Mouse (Mus musculus): ENCODE data around the gene Scnn1g. TPM values are rescaled to one million over a fixed set of nuclear protein-coding genes. Genes with fewer than 3 reads are reported as not detected.
A peak's percentile ranks its signal among the peaks of the same experiment; 100 is the strongest.

Gene Scnn1g
- total and polyA plus RNA-seq, 2 experiments from 2014 or later = 0.04 to 3.3 TPM

GRCm38 (mm10) chr7:121707073-121707667 is 27.1 kb upstream of the Scnn1g start, which contains the start of gene Usp31:
Usp31 (minus strand) TSS chr7:121707253.
- Histone ChIP-seq H3K9ac (replicated peaks; ENCODE audit: low read depth, low read length) (peak within 1 kb of the TSS; percentile 50), H3K27ac (ENCODE audit: low read depth) (peak within 1 kb of the TSS; percentile 53), H3K36me3 (replicated peaks; ENCODE audit: control insufficient read depth, insufficient read depth, low read length) (no peaks in the 10 kb centered on the region), H3K4me1 (ENCODE audit: control insufficient read depth, insufficient read depth) (peaks cover 23% of the 10 kb centered on the region), H3K4me3 (ENCODE audit: low read depth, low read length) (peak within 1 kb of the TSS; percentile 74), H3K27me3 (ENCODE audit: control insufficient read depth, insufficient read depth, low read length) (peaks cover 9% of the 10 kb centered on the region), H3K4me2 (ENCODE audit: low read depth, low read length) (peak within 1 kb of the TSS; percentile 82), H3K9me3 (replicated peaks; ENCODE audit: control insufficient read depth, low read length) (no peaks in the 10 kb centered on the region)
- peak; percentile 99 for ATAC-seq (ENCODE audit: insufficient read depth, low read depth)
- peak; percentile 97 for DNase-seq (ENCODE audit: low spot score)
- TF ChIP-seq EP300 (IDR thresholded peaks at IDR 0.05; ENCODE audit: low read depth) (no peak), CTCF (IDR thresholded peaks at IDR 0.05; ENCODE audit: low read depth) (no peak)
- under 1% methylated on average over 65 of the region's 82 CpGs for WGBS

GRCm38 (mm10) chr7:121711171-121711570 is 23.1 kb upstream of the Scnn1g start:
- H3K4me3 ChIP-seq (ENCODE audit: low read depth, low read length) = no peak overlapping the region
- 40% methylated on average over 2 of the region's 2 CpGs for WGBS
- H3K4me2 ChIP-seq (ENCODE audit: low read depth, low read length) = no peak overlapping the region
- no peak overlapping the region for H3K27ac ChIP-seq (ENCODE audit: low read depth)
- H3K4me1 ChIP-seq (ENCODE audit: control insufficient read depth, insufficient read depth) = peaks cover 4% of the 10 kb centered on the region
- no peaks in the 10 kb centered on the region for H3K9me3 ChIP-seq (replicated peaks; ENCODE audit: control insufficient read depth, low read length)
- no peak overlapping the region for H3K9ac ChIP-seq (replicated peaks; ENCODE audit: low read depth, low read length)
- no peak for DNase-seq (ENCODE audit: low spot score)
- ATAC-seq (ENCODE audit: insufficient read depth, low read depth) = no peak
- TF ChIP-seq EP300 (IDR thresholded peaks at IDR 0.05; ENCODE audit: low read depth) = no peak
- no peaks in the 10 kb centered on the region for H3K36me3 ChIP-seq (replicated peaks; ENCODE audit: control insufficient read depth, insufficient read depth, low read length)
- H3K27me3 ChIP-seq (ENCODE audit: control insufficient read depth, insufficient read depth, low read length) = peaks cover 9% of the 10 kb centered on the region

- WGBS = 67% methylated on average over 7 of the region's 7 CpGs
- no peak overlapping the region for H3K9ac ChIP-seq (replicated peaks; ENCODE audit: low read depth, low read length)
- ATAC-seq (ENCODE audit: insufficient read depth, low read depth) = no peak
These were observed 17.2 kb upstream of the Scnn1g start for GRCm38 (mm10) chr7:121717031-121717430.

GRCm38 (mm10) chr7:121730225-121730624 is 4.1 kb upstream of the Scnn1g start:
- Histone ChIP-seq H3K9me3 (replicated peaks; ENCODE audit: control insufficient read depth, low read length) (no peaks in the 10 kb centered on the region), H3K27ac (ENCODE audit: low read depth) (no peak overlapping the region), H3K4me3 (ENCODE audit: low read depth, low read length) (no peak overlapping the region), H3K27me3 (ENCODE audit: control insufficient read depth, insufficient read depth, low read length) (peaks cover 15% of the 10 kb centered on the region), H3K4me1 (ENCODE audit: control insufficient read depth, insufficient read depth) (no peaks in the 10 kb centered on the region), H3K36me3 (replicated peaks; ENCODE audit: control insufficient read depth, insufficient read depth, low read length) (no peaks in the 10 kb centered on the region), H3K4me2 (ENCODE audit: low read depth, low read length) (no peak overlapping the region), H3K9ac (replicated peaks; ENCODE audit: low read depth, low read length) (no peak overlapping the region)
- DNase-seq (ENCODE audit: low spot score) (peak; percentile 52), ATAC-seq (ENCODE audit: insufficient read depth, low read depth) (no peak)
- WGBS = 9% methylated on average over 5 of the region's 5 CpGs
- TF ChIP-seq CTCF (IDR thresholded peaks at IDR 0.05; ENCODE audit: low read depth) (peak; percentile 49), EP300 (IDR thresholded peaks at IDR 0.05; ENCODE audit: low read depth) (no peak)

More at GRCm38 (mm10) chr7:121717031-121717430, 17.2 kb upstream of the Scnn1g start:
- Histone ChIP-seq H3K27ac (ENCODE audit: low read depth) (no peak overlapping the region), H3K4me3 (ENCODE audit: low read depth, low read length) (no peak overlapping the region), H3K36me3 (replicated peaks; ENCODE audit: control insufficient read depth, insufficient read depth, low read length) (no peaks in the 10 kb centered on the region), H3K9me3 (replicated peaks; ENCODE audit: control insufficient read depth, low read length) (no peaks in the 10 kb centered on the region), H3K27me3 (ENCODE audit: control insufficient read depth, insufficient read depth, low read length) (no peaks in the 10 kb centered on the region), H3K4me1 (ENCODE audit: control insufficient read depth, insufficient read depth) (no peaks in the 10 kb centered on the region), H3K4me2 (ENCODE audit: low read depth, low read length) (no peak overlapping the region)
- DNase-seq (ENCODE audit: low spot score) = no peak
- TF ChIP-seq CTCF (IDR thresholded peaks at IDR 0.05; ENCODE audit: low read depth) (no peak), EP300 (IDR thresholded peaks at IDR 0.05; ENCODE audit: low read depth) (no peak)

- H3K27ac ChIP-seq (ENCODE audit: low read depth) = no peak overlapping the region
- H3K9ac ChIP-seq (replicated peaks; ENCODE audit: low read depth, low read length) = no peak overlapping the region
- no peak for TF ChIP-seq EP300 (IDR thresholded peaks at IDR 0.05; ENCODE audit: low read depth)
- TF ChIP-seq CTCF (IDR thresholded peaks at IDR 0.05; ENCODE audit: low read depth) = no peak
- no peak overlapping the region for H3K4me2 ChIP-seq (ENCODE audit: low read depth, low read length)
- no peaks in the 10 kb centered on the region for H3K9me3 ChIP-seq (replicated peaks; ENCODE audit: control insufficient read depth, low read length)
- H3K4me3 ChIP-seq (ENCODE audit: low read depth, low read length) = no peak overlapping the region
- ATAC-seq (ENCODE audit: insufficient read depth, low read depth) = no peak
- WGBS = 29% methylated on average over 29 of the region's 29 CpGs
- no peaks in the 10 kb centered on the region for H3K4me1 ChIP-seq (ENCODE audit: control insufficient read depth, insufficient read depth)
- DNase-seq (ENCODE audit: low spot score) = no peak
- H3K36me3 ChIP-seq (replicated peaks; ENCODE audit: control insufficient read depth, insufficient read depth, low read length) = no peaks in the 10 kb centered on the region
- H3K27me3 ChIP-seq (ENCODE audit: control insufficient read depth, insufficient read depth, low read length) = peaks cover 39% of the 10 kb centered on the region
These were observed 3.5 kb downstream of the Scnn1g start for GRCm38 (mm10) chr7:121737511-121738415.
